ENCODE assay signal across 8 mouse cellular contexts in genomic region chr5:33935700-33936111, GRCm38 (mm10). TPM values are rescaled to one million over a fixed set of nuclear protein-coding genes. Genes with fewer than 3 reads are reported as not detected.
DNase-seq lines count a peak whose midpoint lies in the region; ATAC-seq and TF ChIP-seq lines count a peak whose summit lies in the region.

No protein-coding gene starts in this region.

- no peak for DNase-seq in heart, adult 18-20 months
- no peak for DNase-seq in MEL (ENCODE audit: low read depth, low spot score)
- peak; percentile 37 for DNase-seq in limb, embryonic 14.5 days (ENCODE audit: low spot score)
- DNase-seq in ovary, postnatal 36 days (ENCODE audit: low spot score) = no peak
- no peak for DNase-seq in frontal cortex, postnatal 25 days (ENCODE audit: low spot score in 2 of 2)

- TF ChIP-seq EP300 in MEL (IDR thresholded peaks at IDR 0.05; ENCODE audit: low read depth in 1 of 2, low read length in 2 of 2) = no peak

- TF ChIP-seq CTCF in MEL (IDR thresholded peaks at IDR 0.05 in 2 of 3, conservative IDR thresholded peaks at IDR 0.05 in 1 of 3; ENCODE audit: control insufficient read depth in 1 of 3, insufficient read depth in 1 of 3, low read depth in 2 of 3, low read length in 3 of 3, poor library complexity in 1 of 3, severe bottlenecking in 1 of 3) = no peak
- TF ChIP-seq CTCF in olfactory bulb, adult 2 months (IDR thresholded peaks at IDR 0.05; ENCODE audit: insufficient read depth, low read depth, low read length) = no peak

- 0 out of 4 replicates have a peak, but pooled peaks of 1 of the 2 experiments have one; percentile 65 for TF ChIP-seq POLR2A in MEL (IDR thresholded peaks at IDR 0.05; ENCODE audit: control insufficient read depth in 1 of 2, insufficient read depth in 1 of 2, low read depth in 1 of 2, low read length in 2 of 2, poor library complexity in 1 of 2)
- TF ChIP-seq POLR2A in limb, embryonic 14.5 days (IDR thresholded peaks at IDR 0.05; ENCODE audit: borderline replicate concordance, extremely low read depth, insufficient read depth, insufficient read length) = no peak
- TF ChIP-seq POLR2A in olfactory bulb, adult 2 months (IDR thresholded peaks at IDR 0.05; ENCODE audit: insufficient read depth, low read depth, low read length) = no peak

- H3K4me3 ChIP-seq in heart, embryonic 14.5 days (ENCODE audit: control insufficient read depth in 1 of 2, insufficient read depth in 1 of 2, low read depth in 1 of 2, low read length in 2 of 2) = peak overlapping the region; percentile 59 to 96
- peak overlapping the region; percentile 79 to 85 for H3K4me3 ChIP-seq in MEL (ENCODE audit: control insufficient read depth in 1 of 2, insufficient read depth in 1 of 2, low read depth in 2 of 2, low read length in 2 of 2)
- peak overlapping the region; percentile 91 for H3K4me3 ChIP-seq in forebrain, embryonic 13.5 days
- peak overlapping the region; percentile 87 for H3K4me3 ChIP-seq in limb, embryonic 14.5 days (replicated peaks; ENCODE audit: low read length)
- H3K4me3 ChIP-seq in olfactory bulb, adult 2 months (ENCODE audit: insufficient read depth, low read depth, low read length) = peak overlapping the region; percentile 62

- H3K27me3 ChIP-seq in heart, embryonic 14.5 days (ENCODE audit: control insufficient read depth, insufficient read depth, low read length) = no peaks in the 10 kb centered on the region
- no peaks in the 10 kb centered on the region for H3K27me3 ChIP-seq in MEL (ENCODE audit: control insufficient read depth in 1 of 2, insufficient read depth in 2 of 2, low read length in 2 of 2)
- no peaks in the 10 kb centered on the region for H3K27me3 ChIP-seq in forebrain, embryonic 13.5 days
- no peaks in the 10 kb centered on the region for H3K27me3 ChIP-seq in limb, embryonic 14.5 days (ENCODE audit: control insufficient read depth, insufficient read depth, low read length)

- H3K9me3 ChIP-seq in heart, embryonic 14.5 days (ENCODE audit: control insufficient read depth, low read length) = 0 out of 2 replicates have a peak, but pooled peaks cover 3% of the 10 kb centered on the region
- no peaks in the 10 kb centered on the region for H3K9me3 ChIP-seq in MEL (replicated peaks; ENCODE audit: insufficient read depth, low read length)
- no peaks in the 10 kb centered on the region; the same call in 1 of the 2 replicates for H3K9me3 ChIP-seq in forebrain, embryonic 13.5 days (replicated peaks)
- no peaks in the 10 kb centered on the region for H3K9me3 ChIP-seq in limb, embryonic 14.5 days (ENCODE audit: control insufficient read depth, low read length)

- peak overlapping the region; percentile 78 to 93 for H3K27ac ChIP-seq in heart, embryonic 14.5 days (replicated peaks in 1 of 2; ENCODE audit: control insufficient read depth in 1 of 2, insufficient read depth in 1 of 2, low read depth in 2 of 2, low read length in 2 of 2)
- peak overlapping the region; percentile 82 for H3K27ac ChIP-seq in MEL (ENCODE audit: control insufficient read depth, low read depth, low read length)
- H3K27ac ChIP-seq in forebrain, embryonic 13.5 days = peak overlapping the region; percentile 93
- H3K27ac ChIP-seq in limb, embryonic 14.5 days (replicated peaks; ENCODE audit: low read depth, low read length) = peak overlapping the region; percentile 94
- peak overlapping the region; percentile 68 for H3K27ac ChIP-seq in olfactory bulb, adult 2 months (ENCODE audit: insufficient read depth, low read depth, low read length)

- no peak for TF ChIP-seq RAD21 in MEL (IDR thresholded peaks at IDR 0.05; ENCODE audit: low read depth, low read length)

- peaks cover 47% of the 10 kb centered on the region for H3K79me2 ChIP-seq in MEL (ENCODE audit: control insufficient read depth, insufficient read depth, low read length, poor library complexity)

- peaks cover 6% of the 10 kb centered on the region for H3K36me3 ChIP-seq in heart, embryonic 14.5 days (ENCODE audit: control insufficient read depth, insufficient read depth, low read length)
- peaks cover 14 to 33% of the 10 kb centered on the region in 2 experiments for H3K36me3 ChIP-seq in MEL (ENCODE audit: control insufficient read depth in 1 of 2, insufficient read depth in 2 of 2, low read length in 2 of 2)
- H3K36me3 ChIP-seq in forebrain, embryonic 13.5 days (ENCODE audit: poor library complexity, severe bottlenecking) = peaks cover 24% of the 10 kb centered on the region
- peaks cover 9% of the 10 kb centered on the region; the same call in 1 of the 2 replicates for H3K36me3 ChIP-seq in limb, embryonic 14.5 days (ENCODE audit: control insufficient read depth, insufficient read depth, low read length)

- H3K4me2 ChIP-seq in heart, embryonic 14.5 days (ENCODE audit: low read length) = peak overlapping the region; percentile 70
- peak overlapping the region; percentile 66 for H3K4me2 ChIP-seq in forebrain, embryonic 13.5 days
- peak overlapping the region; percentile 55 for H3K4me2 ChIP-seq in limb, embryonic 14.5 days (replicated peaks; ENCODE audit: low read depth, low read length, severe bottlenecking)

- peak; percentile 49 for ATAC-seq in heart, embryonic 14.5 days (ENCODE audit: insufficient number of reproducible peaks, insufficient read depth, low FRiP score, low read depth)
- no peak; the same call in 1 of the 2 replicates for ATAC-seq in forebrain, embryonic 13.5 days
- ATAC-seq in limb, embryonic 14.5 days (ENCODE audit: low FRiP score, low read depth) = peak; percentile 56

- H3K4me1 ChIP-seq in heart, embryonic 14.5 days (ENCODE audit: control insufficient read depth in 2 of 2, insufficient read depth in 2 of 2, low read length in 2 of 2) = peaks cover 4 to 21% of the 10 kb centered on the region in 2 experiments; a peak in 3 of 4 replicates
- peaks cover 20 to 21% of the 10 kb centered on the region in 2 experiments for H3K4me1 ChIP-seq in MEL (ENCODE audit: control insufficient read depth in 1 of 2, insufficient read depth in 2 of 2, low read length in 2 of 2)
- peaks cover 28% of the 10 kb centered on the region for H3K4me1 ChIP-seq in forebrain, embryonic 13.5 days
- peaks cover 15% of the 10 kb centered on the region for H3K4me1 ChIP-seq in limb, embryonic 14.5 days (ENCODE audit: control insufficient read depth, insufficient read depth, low read length)
- no peaks in the 10 kb centered on the region for H3K4me1 ChIP-seq in olfactory bulb, adult 2 months (ENCODE audit: control insufficient read depth, insufficient read depth, low read length)

- WGBS in heart, embryonic 14.5 days = under 1% methylated on average over 36 of the region's 39 CpGs
- under 1% methylated on average over 37 of the region's 39 CpGs for WGBS in forebrain, embryonic 13.5 days
- under 1% methylated on average over 36 of the region's 39 CpGs for WGBS in limb, embryonic 14.5 days
- WGBS in olfactory bulb, adult 2 months = under 1% methylated on average over 39 of the region's 39 CpGs

- peak overlapping the region; percentile 94 for H3K9ac ChIP-seq in heart, embryonic 14.5 days (ENCODE audit: low read length)
- peak overlapping the region; percentile 89 for H3K9ac ChIP-seq in MEL (ENCODE audit: control insufficient read depth, low read depth, low read length, poor library complexity, severe bottlenecking)
- H3K9ac ChIP-seq in forebrain, embryonic 13.5 days = peak overlapping the region; percentile 92
- H3K9ac ChIP-seq in limb, embryonic 14.5 days (ENCODE audit: low read depth, low read length, severe bottlenecking) = peak overlapping the region; percentile 93

TF ChIP-seq in MEL, 35 proteins besides CTCF, POLR2A, EP300 and RAD21:
- TF ChIP-seq MXI1 (IDR thresholded peaks at IDR 0.05; ENCODE audit: low read depth, low read length) (peak; percentile 29; the same call in 1 of the 2 replicates), MAFK (IDR thresholded peaks at IDR 0.05; ENCODE audit: borderline replicate concordance, low read depth, low read length) (no peak), CHD1 (IDR thresholded peaks at IDR 0.05; ENCODE audit: low read depth, low read length) (peak; percentile 62; the same call in 1 of the 2 replicates), ELF1 (IDR thresholded peaks at IDR 0.05; ENCODE audit: low read depth, low read length) (0 out of 2 replicates have a peak, but pooled peaks have one; percentile 15)

RNA-seq across cellular contexts. Expression of gene Nelfa, which starts 0.5 kb away (rescaled TPM):
- polyA plus RNA-seq in heart, embryonic 14.5 days (2014; fragmentation: Nextera tagmentation; extraction: Ambion mirVana) = 24.4 and 25.8 TPM in 2 replicates
- 1 to 10 TPM; 9.0 to 9.1 TPM for total RNA-seq in heart, adult 18-20 months (2021)
- total RNA-seq in MEL (2012; rRNA removed) = 58.7 and 60.5 TPM in 2 replicates
- 100 to 1,000 TPM; 117 to 207 TPM for polyA plus RNA-seq in MEL (2012; ENCODE audit: insufficient read depth in 1 of 2, insufficient read length in 2 of 2, low read depth in 1 of 2, low replicate concordance in 2 of 2, missing spikeins in 1 of 2)
- polyA plus RNA-seq in forebrain, embryonic 13.5 days (2015; fragmentation: Nextera tagmentation; extraction: Ambion mirVana) = 50.9 and 55.6 TPM in 2 replicates
- 70.0 and 83.4 TPM in 2 replicates for polyA plus RNA-seq in limb, embryonic 14.5 days (2012; rRNA removed)
- 53.3 and 58.4 TPM in 2 replicates for polyA plus RNA-seq in limb, embryonic 14.5 days (2014; fragmentation: Nextera tagmentation; extraction: Ambion mirVana)
- not detected in 2 replicates for polyA plus RNA-seq in olfactory bulb, adult 2 months (2012; ENCODE audit: insufficient read depth, insufficient read length, low replicate concordance, missing spikeins)

RNA-seq across cellular contexts. Expression of gene Gm1673, which starts 47.5 kb away (rescaled TPM):
- polyA plus RNA-seq in heart, embryonic 14.5 days (2014; fragmentation: Nextera tagmentation; extraction: Ambion mirVana) = 49.5 and 66.7 TPM in 2 replicates
- 1 to 10 TPM; 3.3 to 4.0 TPM for total RNA-seq in heart, adult 18-20 months (2021)
- not detected in 2 replicates for total RNA-seq in MEL (2012; rRNA removed)
- not detected for polyA plus RNA-seq in MEL (2012; ENCODE audit: insufficient read depth in 1 of 2, insufficient read length in 2 of 2, low read depth in 1 of 2, low replicate concordance in 2 of 2, missing spikeins in 1 of 2)
- polyA plus RNA-seq in forebrain, embryonic 13.5 days (2015; fragmentation: Nextera tagmentation; extraction: Ambion mirVana) = 477 and 493 TPM in 2 replicates
- polyA plus RNA-seq in limb, embryonic 14.5 days (2012; rRNA removed) = 114 and 171 TPM in 2 replicates
- polyA plus RNA-seq in limb, embryonic 14.5 days (2014; fragmentation: Nextera tagmentation; extraction: Ambion mirVana) = 85.0 and 85.1 TPM in 2 replicates
- not detected in 2 replicates for polyA plus RNA-seq in olfactory bulb, adult 2 months (2012; ENCODE audit: insufficient read depth, insufficient read length, low replicate concordance, missing spikeins)

Comparison
In these comparisons a context has a peak if more than half of its experiments do, and no peak if none do; other contexts are left out.
1. RNA of gene Nelfa, which starts 0.5 kb away (polyA plus RNA-seq): 117 to 207 TPM in MEL, 53.3 to 83.4 TPM in limb, embryonic 14.5 days, 50.9 to 55.6 TPM in forebrain, embryonic 13.5 days and 24.4 to 25.8 TPM in heart, embryonic 14.5 days; not detected in olfactory bulb, adult 2 months; every median in the first group is over 10 times any median in the second.
2. RNA of gene Gm1673, which starts 47.5 kb away (polyA plus RNA-seq): 477 to 493 TPM in forebrain, embryonic 13.5 days, 85.0 to 171 TPM in limb, embryonic 14.5 days and 49.5 to 66.7 TPM in heart, embryonic 14.5 days; not detected in MEL and not detected in olfactory bulb, adult 2 months; every median in the first group is over 10 times any median in the second.
3. Peak in every context shown above with its lines, with median percentiles within 50 percentile points of each other: H3K27ac ChIP-seq, H3K4me2 ChIP-seq, H3K4me3 ChIP-seq and H3K9ac ChIP-seq.